Mouse (Mus musculus) adrenal gland, adult 2 months (tissue): ENCODE results near the gene Ssh2. TPM values are rescaled to one million over a fixed set of nuclear protein-coding genes. Genes with fewer than 3 reads are reported as not detected.

Experiments
- DNase-seq: peaks from one replicate; pipeline ENCODE4 v3.0.0; 2021
- polyA plus RNA-seq: library from polyadenylated mRNA; depleted of rRNA; stranded (reverse); fragments of >200 nt; gene quantifications from 2 replicates; pipeline ENCODE4 v1.2.3, GENCODE M21; 2012
- total RNA-seq, 2 experiments: library from RNA; stranded (reverse); gene quantifications; 2 replicates each; pipeline ENCODE4 v1.2.3; 2021

The Ssh2 gene
- total and polyA plus RNA-seq, 3 experiments: 4.1 to 18.9 (median 18.3) TPM

GRCm38 (mm10) chr11:77463101-77463445, 247.0 kb downstream of the Ssh2 start:
- no peak for DNase-seq

DNA sequence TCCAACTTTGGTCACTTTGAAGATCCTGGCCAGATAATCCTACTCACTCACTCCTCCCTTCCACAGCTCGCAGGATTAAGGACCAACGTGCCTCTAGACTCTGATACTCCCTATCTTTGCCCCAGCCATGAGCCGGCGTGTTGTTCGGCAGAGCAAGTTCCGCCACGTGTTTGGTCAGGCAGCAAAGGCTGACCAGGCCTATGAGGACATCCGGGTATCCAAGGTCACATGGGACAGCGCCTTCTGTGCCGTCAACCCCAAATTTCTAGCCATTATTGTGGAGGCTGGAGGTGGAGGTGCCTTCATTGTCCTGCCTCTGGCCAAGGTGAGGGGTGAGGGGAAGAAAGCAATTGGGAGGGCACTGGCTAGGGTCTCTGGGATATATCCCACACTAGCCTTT, 247.7 kb downstream of the Ssh2 start:
- DNase-seq: no peak

- DNase-seq: peak; percentile 85
Measured at GRCm38 (mm10) chr11:77464684-77465083, 248.6 kb downstream of the Ssh2 start.

GRCm38 (mm10) chr11:77465111-77465510, 249.0 kb downstream of the Ssh2 start:
- DNase-seq: no peak

DNA sequence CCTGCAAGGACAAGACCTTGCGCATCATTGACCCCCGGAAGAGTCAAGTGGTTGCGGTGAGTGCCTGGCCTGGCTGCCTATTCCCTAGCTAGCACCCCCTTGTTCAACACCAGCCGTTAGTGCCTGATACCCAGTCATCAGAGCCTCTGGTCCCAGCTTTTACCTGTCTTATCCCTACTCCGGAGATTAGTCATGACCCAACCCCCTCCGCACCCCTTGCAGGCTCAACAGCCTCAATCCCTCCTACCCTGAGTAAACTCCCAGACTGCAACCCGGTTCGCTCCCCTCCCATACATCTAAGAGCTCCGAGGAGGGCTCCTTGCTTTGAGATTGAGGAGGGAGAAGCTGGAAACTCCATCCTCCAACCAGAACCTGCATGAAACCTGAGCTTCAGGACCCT, 250.5 kb downstream of the Ssh2 start:
- DNase-seq: no peak

DNA sequence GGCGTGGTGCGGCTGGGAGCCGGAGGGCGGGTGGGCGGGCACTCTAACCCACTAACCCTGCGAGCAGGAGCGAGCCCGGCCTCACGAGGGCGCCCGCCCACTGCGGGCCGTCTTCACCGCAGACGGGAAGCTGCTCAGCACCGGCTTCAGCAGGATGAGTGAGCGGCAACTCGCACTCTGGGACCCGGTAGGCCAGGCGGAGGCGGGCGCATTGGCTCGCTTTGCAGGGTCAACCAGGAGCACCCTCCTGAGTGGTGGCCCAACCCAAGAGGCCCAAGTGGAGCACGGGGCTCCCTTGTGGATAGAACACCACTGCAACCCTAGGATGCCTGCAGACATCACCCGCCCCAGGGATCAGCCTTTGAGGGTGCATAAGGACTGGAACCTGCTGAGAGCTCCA, 251.1 kb downstream of the Ssh2 start:
- peak; percentile 87 for DNase-seq

GRCm38 (mm10) chr11:77467784-77468183, 251.7 kb downstream of the Ssh2 start:
- peak; percentile 85 for DNase-seq

- DNase-seq: no peak
Measured at GRCm38 (mm10) chr11:77468397-77468796, 252.3 kb downstream of the Ssh2 start.

- DNase-seq: no peak
Measured at GRCm38 (mm10) chr11:77471407-77471806, 255.3 kb downstream of the Ssh2 start.

DNA sequence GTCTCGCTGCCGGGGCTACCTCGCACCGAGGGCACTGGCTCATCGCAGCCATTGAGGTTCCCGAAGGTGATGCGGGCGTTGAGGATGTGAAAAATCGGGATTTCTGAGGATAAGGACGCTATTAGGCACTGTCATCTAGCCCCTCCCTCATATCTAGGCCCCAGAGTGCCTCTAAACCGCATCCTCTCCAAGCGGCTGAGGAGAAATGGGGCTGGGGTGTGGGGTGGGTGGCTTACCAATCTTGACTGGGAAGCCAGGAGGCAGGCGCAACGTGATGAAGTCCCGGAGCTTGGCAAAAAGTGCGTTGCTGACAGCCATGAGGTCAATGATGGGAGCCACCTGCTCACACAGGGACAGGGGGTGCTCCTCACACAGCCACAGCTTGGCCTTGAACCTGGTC, 256.7 kb downstream of the Ssh2 start:
- DNase-seq: no peak

DNA sequence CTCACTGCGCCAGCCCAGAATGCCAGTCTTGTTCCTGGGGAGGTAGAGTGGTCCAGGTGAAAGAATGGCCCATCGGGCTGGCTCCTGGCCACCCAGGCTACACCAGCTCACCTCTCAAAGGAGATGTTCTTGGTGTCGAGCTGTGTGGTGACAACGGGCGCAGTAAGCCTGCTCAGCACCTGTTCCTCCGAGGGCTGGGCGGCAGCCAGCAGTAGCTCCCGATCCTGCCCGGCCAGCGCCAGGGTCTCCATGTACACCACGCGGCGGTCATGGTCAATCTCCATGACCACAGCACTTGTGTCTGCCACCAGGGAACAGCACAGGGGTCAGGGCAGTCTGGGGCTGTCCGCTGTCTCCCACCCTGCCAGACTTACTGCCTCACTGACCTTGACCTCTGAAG, 260.1 kb downstream of the Ssh2 start:
- no peak for DNase-seq

DNA sequence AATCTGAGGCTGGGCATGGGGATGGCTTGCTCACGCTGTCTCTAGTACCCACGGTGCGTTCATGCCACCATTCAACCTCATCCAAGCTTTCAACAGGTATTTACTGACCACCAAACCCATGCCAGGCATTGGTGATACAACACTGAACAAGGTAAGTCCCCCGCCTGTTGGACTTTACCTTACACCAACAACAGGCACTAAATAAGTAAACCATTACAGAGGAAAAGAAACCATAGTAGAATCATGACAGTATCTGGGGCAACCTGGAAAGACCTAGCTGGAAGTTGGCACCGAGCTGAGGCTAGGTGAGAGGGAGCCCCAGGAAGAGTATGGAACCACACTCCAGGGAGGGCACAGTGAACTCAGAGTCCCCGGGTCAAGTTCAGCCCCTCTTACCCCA, 260.8 kb downstream of the Ssh2 start:
- no peak for DNase-seq

DNA sequence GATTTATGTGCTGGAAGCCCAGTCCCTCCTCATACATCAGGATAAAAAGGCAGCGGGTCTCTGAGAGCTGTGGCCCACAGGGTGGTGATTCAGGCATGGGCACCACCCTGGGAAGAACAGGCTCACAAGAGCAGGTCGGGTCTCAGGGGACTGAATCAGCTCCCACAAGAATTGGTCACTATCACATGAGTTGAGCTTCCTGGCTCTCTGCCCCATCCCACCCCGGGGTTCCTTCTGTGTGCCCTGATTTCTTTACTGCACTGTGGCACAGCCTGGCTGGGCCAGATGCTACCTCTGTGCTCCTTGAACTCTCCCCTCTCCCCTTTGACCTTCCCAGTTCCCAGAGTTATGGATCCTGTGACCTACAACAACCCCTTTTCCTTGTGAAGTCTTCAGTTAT, 267.0 kb downstream of the Ssh2 start:
- no peak for DNase-seq

- DNase-seq: no peak
Measured at GRCm38 (mm10) chr11:77483510-77484255, 267.6 kb downstream of the Ssh2 start.

- no peak for DNase-seq
Measured at GRCm38 (mm10) chr11:77485229-77485628, 269.1 kb downstream of the Ssh2 start.

DNA sequence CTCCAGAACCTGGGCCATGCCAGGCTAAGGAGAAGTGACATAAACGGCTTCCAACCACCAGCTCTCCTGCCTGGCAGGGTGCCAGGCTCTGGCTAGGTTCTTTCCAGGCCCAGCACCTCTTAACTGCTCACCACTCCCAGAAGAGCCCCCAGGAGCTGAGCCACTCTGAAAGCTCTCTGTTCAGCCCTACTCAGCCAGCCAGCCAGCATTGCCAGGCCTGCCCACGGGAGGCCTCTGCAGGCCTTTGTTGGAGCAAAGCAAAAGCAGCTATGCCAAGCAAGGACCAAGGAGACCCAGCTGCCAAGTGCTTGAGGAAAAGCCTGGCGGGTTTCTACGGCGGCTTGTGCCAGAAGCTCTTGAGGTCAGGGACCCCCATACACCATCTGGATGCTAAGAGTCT, 270.7 kb downstream of the Ssh2 start:
- no peak for DNase-seq

DNA sequence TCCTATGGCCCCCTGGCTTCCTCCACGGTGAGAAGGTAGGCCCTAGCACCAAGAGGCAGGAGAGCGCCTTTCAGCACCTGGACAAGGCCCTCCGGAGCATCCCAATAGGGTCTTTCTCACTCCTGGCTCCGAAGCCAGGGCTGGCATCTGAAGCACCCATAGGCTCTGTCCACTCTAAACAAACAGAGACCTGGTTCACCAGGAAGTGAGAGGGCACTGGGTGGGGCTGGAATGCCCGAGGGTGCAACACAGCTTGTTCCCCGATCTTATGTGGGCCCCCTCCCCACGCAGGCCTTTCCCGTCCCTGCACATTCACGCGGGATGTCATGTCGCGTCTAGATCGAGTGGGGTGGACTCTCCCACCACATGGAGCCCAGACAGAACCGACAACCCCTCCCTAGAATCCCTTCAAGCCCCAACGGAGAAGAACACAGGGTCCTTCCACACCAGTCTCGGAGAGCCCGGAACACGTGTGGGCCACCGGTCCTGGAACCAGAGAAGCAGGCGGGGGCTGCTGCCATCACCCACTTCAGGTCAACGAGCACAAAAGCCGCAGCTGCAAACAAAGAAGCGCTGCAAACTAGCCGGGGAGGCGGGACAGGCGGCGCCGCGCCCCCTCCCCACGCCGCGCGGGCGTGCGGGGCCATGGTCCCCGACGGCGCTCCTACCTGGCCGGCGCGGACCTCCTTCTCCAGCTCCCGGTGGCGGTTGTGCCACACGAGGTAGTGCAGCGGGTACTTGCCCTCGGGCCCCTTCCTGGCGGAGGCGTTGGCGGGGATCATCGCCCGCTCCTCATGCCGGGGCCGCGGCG, 272.9 kb downstream of the Ssh2 start:
- no peak for DNase-seq

- DNase-seq: peak; percentile 87
Measured at GRCm38 (mm10) chr11:77489591-77490235, 273.6 kb downstream of the Ssh2 start, which contains the start of gene Ankrd13b. TSS of gene Ankrd13b (minus strand) at chr11:77489678.

DNA sequence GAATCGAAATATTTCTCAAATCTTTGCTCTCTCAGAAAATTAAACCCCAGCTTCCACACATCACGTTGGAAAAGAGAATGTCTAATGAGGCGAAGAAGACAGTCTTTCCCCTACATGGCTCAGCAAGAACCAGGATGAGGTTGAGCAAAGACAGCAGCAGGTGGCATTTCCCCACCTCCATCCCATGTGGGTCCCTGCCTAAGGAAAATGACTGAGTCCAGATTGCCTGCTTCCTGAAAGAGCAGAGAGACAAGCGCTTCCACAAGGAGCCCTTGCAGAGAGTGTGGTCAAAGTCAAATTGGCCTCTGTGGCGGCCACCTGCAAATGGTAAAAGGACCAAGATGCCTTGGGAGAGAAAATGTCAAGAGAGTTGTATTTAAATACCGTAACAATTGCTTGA, 274.4 kb downstream of the Ssh2 start:
- no peak for DNase-seq

- DNase-seq: peak; percentile 91
Measured at GRCm38 (mm10) chr11:77491123-77491501, 275.0 kb downstream of the Ssh2 start.

GRCm38 (mm10) chr11:77491502-77492291, 275.6 kb downstream of the Ssh2 start:
- peak; percentile 80 for DNase-seq

GRCm38 (mm10) chr11:77492311-77492871, 276.3 kb downstream of the Ssh2 start:
- DNase-seq: peak; percentile 44
